Mouse (Mus musculus) kidney, adult 10 weeks (tissue): ENCODE measurements around the gene Btbd35f23. TPM values are rescaled to one million over a fixed set of nuclear protein-coding genes. Genes with fewer than 3 reads are reported as not detected.

ENCODE experiments used
- polyA plus RNA-seq: library from polyadenylated mRNA; stranded (reverse); fragments of 350-450 nt; fragmentation: Illumina TruSeq; extraction: RNeasy Lipid Tissue Mini Kit (QIAGEN cat#74804); gene quantifications from one replicate; pipeline ENCODE4 v1.2.3, GENCODE M21; 2014; ENCODE audit warnings: low read depth, low replicate concordance

Gene Btbd35f23
- not detected for polyA plus RNA-seq

GRCm38 (mm10) chrX:3076575-3076974 lies at the start of gene Btbd35f23:
TSS of gene Btbd35f23 (plus strand) at chrX:3076875.

Other genes starting within 250 kb of the Btbd35f23 start
- gene Btbd35f24, start 119.0 kb downstream of the Btbd35f23 start, polyA plus RNA-seq: not detected